ENCODE assay signal across 8 mouse cellular contexts in genomic region chr12:16893656-16894395, GRCm38 (mm10). TPM values are rescaled to one million over a fixed set of nuclear protein-coding genes. Genes with fewer than 3 reads are reported as not detected.
DNase-seq lines count a peak whose midpoint lies in the region; ATAC-seq and TF ChIP-seq lines count a peak whose summit lies in the region.

No protein-coding gene starts in this region.

- peak; percentile 28 for DNase-seq in right cerebral cortex, postnatal 25 days
- DNase-seq in right cerebral cortex, postnatal 14 days = no peak
- no peak for DNase-seq in embryonic facial prominence, embryonic 11.5 days (ENCODE audit: low spot score)
- no peak for DNase-seq in hindbrain, postnatal 0 days (ENCODE audit: low spot score)
- DNase-seq in natural killer cell, adult 2 months (ENCODE audit: low spot score in 2 of 2) = no peak
- no peak for DNase-seq in cerebellum, adult 9-11 months
- DNase-seq in layer of hippocampus, adult 18-20 months (ENCODE audit: low spot score in 2 of 2) = no peak

- H3K9ac ChIP-seq in embryonic facial prominence, embryonic 11.5 days (replicated peaks; ENCODE audit: low read length) = peak overlapping the region; percentile 84
- H3K9ac ChIP-seq in hindbrain, postnatal 0 days (replicated peaks; ENCODE audit: low read length) = peak overlapping the region; percentile 82

- TF ChIP-seq CTCF in hindbrain, postnatal 0 days (IDR thresholded peaks at IDR 0.05; ENCODE audit: low read depth) = no peak

- H3K27me3 ChIP-seq in embryonic facial prominence, embryonic 11.5 days (ENCODE audit: control insufficient read depth, insufficient read depth, low read length) = no peaks in the 10 kb centered on the region
- no peaks in the 10 kb centered on the region for H3K27me3 ChIP-seq in hindbrain, postnatal 0 days (ENCODE audit: insufficient read depth, low read length)
- peaks cover 11% of the 10 kb centered on the region for H3K27me3 ChIP-seq in megakaryocyte, embryonic 14.5 days (replicated peaks)

- no peaks in the 10 kb centered on the region for H3K9me3 ChIP-seq in embryonic facial prominence, embryonic 11.5 days (replicated peaks; ENCODE audit: control insufficient read depth, low read length)
- no peaks in the 10 kb centered on the region for H3K9me3 ChIP-seq in hindbrain, postnatal 0 days (ENCODE audit: low read length)
- H3K9me3 ChIP-seq in megakaryocyte, embryonic 14.5 days = no peaks in the 10 kb centered on the region

- 4% methylated on average over 18 of the region's 18 CpGs for WGBS in embryonic facial prominence, embryonic 11.5 days
- 3% methylated on average over 18 of the region's 18 CpGs for WGBS in hindbrain, postnatal 0 days

- peak overlapping the region; percentile 71 for H3K4me2 ChIP-seq in embryonic facial prominence, embryonic 11.5 days (ENCODE audit: low read depth, low read length)
- H3K4me2 ChIP-seq in hindbrain, postnatal 0 days (ENCODE audit: low read depth, low read length) = peak overlapping the region; percentile 95

- peak overlapping the region; percentile 83 for H3K27ac ChIP-seq in embryonic facial prominence, embryonic 11.5 days (replicated peaks; ENCODE audit: low read depth, low read length)
- H3K27ac ChIP-seq in hindbrain, postnatal 0 days = peak overlapping the region; percentile 89

- ATAC-seq in embryonic facial prominence, embryonic 11.5 days (replicated peaks; ENCODE audit: insufficient number of reproducible peaks, low FRiP score, low TSS enrichment, low read depth) = no peak
- peak; percentile 30 for ATAC-seq in hindbrain, postnatal 0 days

- H3K36me3 ChIP-seq in embryonic facial prominence, embryonic 11.5 days (replicated peaks; ENCODE audit: control insufficient read depth, insufficient read depth, low read depth, low read length) = no peaks in the 10 kb centered on the region
- H3K36me3 ChIP-seq in hindbrain, postnatal 0 days (ENCODE audit: insufficient read depth, low read length) = no peaks in the 10 kb centered on the region
- no peaks in the 10 kb centered on the region for H3K36me3 ChIP-seq in megakaryocyte, embryonic 14.5 days (replicated peaks; ENCODE audit: low read length)

- H3K4me3 ChIP-seq in embryonic facial prominence, embryonic 11.5 days (ENCODE audit: low read depth, low read length) = peak overlapping the region; percentile 78
- peak overlapping the region; percentile 97 for H3K4me3 ChIP-seq in hindbrain, postnatal 0 days (ENCODE audit: low read length)
- H3K4me3 ChIP-seq in megakaryocyte, embryonic 14.5 days (replicated peaks) = peak overlapping the region; percentile 96

- no peaks in the 10 kb centered on the region; the same call in 1 of the 2 replicates for H3K4me1 ChIP-seq in embryonic facial prominence, embryonic 11.5 days (ENCODE audit: control insufficient read depth, insufficient read depth, low read length)
- H3K4me1 ChIP-seq in hindbrain, postnatal 0 days (ENCODE audit: insufficient read depth, low read length) = peaks cover 9% of the 10 kb centered on the region; the same call in 1 of the 2 replicates
- H3K4me1 ChIP-seq in megakaryocyte, embryonic 14.5 days = peaks cover 37% of the 10 kb centered on the region

RNA-seq across cellular contexts. Expression of gene Rock2, which starts 0.9 kb away (rescaled TPM):
- 13.6 TPM in 2 replicates for polyA plus RNA-seq in embryonic facial prominence, embryonic 11.5 days (2014; fragmentation: Nextera tagmentation; extraction: Ambion mirVana)
- 20.4 and 20.9 TPM in 2 replicates for total RNA-seq in hindbrain, postnatal 0 days (2014; rRNA removed)
- 12.2 and 12.7 TPM in 2 replicates for polyA plus RNA-seq in hindbrain, postnatal 0 days (2015; fragmentation: Nextera tagmentation; extraction: Ambion mirVana)
- 0.97 and 1.0 TPM in 2 replicates for polyA plus RNA-seq in megakaryocyte, embryonic 14.5 days (2012; ENCODE audit: insufficient read depth, low replicate concordance)
- total RNA-seq in layer of hippocampus, adult 18-20 months (2021) = 100 to 1,000 TPM; 129 to 140 TPM
